Mouse (Mus musculus) c-Kit-negative CD71-positive TER-119-positive erythroid progenitor cells, embryonic 14.5 days (primary cell): ENCODE measurements around the gene Csn1s1.

Experiments used
- DNase-seq: peaks from one replicate; pipeline ENCODE4 v3.0.0-alpha.2; 2013; ENCODE audit warnings: low read depth, low spot score

The Csn1s1 gene

DNA sequence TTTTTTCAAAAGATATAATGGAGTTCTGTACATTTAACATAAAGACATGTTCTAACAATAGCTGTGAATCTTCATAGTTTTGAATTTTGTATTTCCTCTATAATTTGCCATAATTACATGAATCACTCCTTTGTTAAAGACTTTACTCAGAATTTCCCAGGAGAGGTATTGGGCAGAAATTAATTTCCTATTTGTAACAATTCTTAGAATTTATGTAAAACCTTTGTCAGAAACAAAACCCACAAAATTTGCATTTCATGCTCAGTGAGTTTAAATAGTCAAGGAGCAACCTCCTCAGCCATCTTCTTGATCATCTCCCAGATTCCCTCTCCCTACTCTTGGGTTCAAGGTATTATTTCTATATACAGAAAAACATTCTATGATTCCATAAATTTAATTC is at the start of gene Csn1s1:
Gene Csn1s1, plus strand, starts transcription at position 301 of the 400 bp plus-strand sequence.
- DNase-seq, result no peak

- no peak for DNase-seq
Measured at GRCm38 (mm10) chr5:87622681-87623080, 43.3 kb upstream of the Csn1s1 start.

- no peak for DNase-seq
Measured at GRCm38 (mm10) chr5:87642787-87643186, 23.2 kb upstream of the Csn1s1 start.

GRCm38 (mm10) chr5:87699530-87699929 is 33.5 kb downstream of the Csn1s1 start, which contains the start of gene Csn2:
Gene Csn2, minus strand, starts transcription at chr5:87699630.
- no peak for DNase-seq

- DNase-seq, result no peak
Measured at GRCm38 (mm10) chr5:87705891-87706290, 39.9 kb downstream of the Csn1s1 start.
